Mouse (Mus musculus): Measurements from ENCODE around the gene Git1.

Git1 gene

DNA sequence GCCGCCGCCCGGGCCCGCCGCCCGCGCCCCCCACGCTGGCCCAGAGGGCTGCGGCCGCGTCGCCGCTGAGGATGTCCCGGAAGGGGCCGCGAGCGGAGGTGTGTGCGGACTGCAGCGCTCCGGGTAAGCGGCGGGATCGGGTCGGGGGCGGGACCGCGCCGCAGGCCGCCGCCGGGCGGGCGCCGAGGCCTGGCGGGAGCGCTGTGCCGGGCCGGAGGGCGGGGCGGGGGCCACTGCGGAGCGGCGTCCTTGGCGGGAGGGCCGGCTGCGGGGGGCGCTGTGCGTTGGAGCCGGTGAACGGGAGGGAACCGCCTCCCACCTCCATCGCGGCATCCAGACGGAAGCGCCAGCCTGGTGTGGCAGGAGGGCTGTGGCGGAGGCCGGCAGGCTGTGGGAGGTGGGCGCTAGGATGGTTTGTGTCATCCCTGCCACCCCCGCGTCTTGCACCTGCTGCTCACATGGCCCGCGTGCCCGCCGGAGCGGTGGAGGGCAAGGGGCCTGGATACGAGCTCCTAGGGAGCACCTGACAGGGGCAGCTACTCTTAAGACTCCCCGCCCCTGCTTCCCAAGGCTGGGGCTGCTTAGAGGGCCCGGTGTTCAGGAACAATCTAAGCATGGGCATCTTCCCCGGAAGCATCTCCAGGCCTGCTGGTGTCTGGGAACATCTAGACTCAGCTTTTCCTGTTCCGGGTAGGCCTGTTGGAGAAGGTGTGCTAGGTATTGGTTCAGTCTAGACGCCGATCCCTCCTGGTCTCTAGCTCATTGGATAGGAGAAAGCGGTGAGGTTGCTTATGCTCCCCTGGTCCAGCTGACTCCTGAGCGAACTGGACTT, at the start of gene Git1:
Git1 (plus strand) TSS at position 51 of the 832 bp plus-strand sequence.
- peak; percentile 68 for DNase-seq

DNA sequence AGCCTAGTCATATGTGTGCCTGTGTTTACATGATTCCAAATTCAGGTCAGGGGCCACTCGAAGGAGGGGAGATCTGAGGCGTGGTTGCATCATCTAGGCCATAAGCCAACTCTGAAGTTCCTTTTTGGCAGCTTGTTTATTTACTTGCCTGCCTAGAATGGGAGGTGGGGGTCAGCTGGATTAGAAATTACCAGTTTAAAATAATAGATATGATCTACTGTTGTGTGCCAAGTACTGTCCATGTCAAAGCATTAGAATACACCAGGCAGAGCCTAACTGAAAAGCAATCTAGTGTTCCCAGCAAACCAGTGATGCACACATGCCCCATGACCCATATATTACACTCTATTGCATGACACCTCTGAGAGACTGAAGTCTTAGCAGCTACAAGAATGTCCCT, 48.4 kb upstream of the Git1 start:
- DNase-seq, result no peak

DNA sequence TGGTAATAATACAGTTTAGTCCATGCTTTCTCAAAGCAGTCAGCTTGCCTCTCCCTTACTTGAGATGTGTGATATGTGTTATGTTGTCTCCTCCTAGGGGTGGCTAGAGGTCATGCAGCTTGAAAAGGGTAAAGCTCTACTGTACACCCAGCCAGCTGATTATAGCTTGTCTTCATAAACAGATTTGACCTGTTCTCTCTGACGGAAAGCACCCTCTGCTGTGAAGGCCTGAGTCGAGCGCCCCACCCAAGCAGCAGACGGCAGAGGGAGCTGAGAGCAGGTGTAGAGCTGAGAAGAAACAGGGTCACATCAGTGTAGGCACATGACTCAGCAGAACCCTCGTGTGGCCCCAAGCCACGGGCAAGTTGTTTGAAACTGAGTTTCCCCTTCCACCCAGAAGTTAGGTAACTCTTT, 46.7 kb upstream of the Git1 start:
- peak; percentile 81 for DNase-seq

DNA sequence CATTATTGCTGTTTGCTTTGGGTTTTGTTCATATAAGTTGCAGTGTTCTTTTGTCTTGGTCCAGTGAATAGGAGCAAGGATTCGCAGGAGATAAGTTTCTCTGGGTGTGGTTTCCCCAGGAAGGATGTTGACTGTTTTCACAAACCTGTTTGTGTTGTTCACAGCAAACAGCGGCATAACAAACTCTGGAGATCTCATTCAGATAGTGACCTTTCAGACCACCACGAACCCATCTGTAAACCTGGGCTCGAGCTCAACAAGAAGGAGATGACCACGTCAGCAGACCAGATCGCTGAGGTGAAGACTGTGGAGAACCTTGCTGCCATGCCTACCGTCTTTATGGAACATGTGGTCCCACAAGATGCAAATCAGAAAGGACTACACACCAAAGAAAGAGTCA, 44.1 kb upstream of the Git1 start:
- no peak for DNase-seq

DNA sequence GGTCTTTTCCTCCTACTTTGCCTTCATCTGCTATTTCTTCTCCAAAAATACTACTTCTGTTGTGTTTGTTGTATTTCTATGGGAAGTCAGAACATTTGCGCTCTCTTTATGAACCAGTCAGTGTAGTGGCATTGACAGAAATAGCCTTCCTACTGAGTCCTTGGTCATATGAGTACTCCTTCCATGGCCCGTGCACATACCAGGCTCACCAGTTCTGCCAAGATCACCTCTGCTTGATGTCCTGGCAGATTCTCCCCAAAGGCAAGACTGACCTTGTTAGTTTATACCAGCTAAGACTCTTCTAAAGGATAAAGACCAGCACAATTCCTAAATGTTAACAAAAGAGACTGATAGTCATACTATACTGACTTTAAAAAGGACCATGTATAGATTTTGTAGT, 41.7 kb upstream of the Git1 start:
- DNase-seq, result no peak

DNA sequence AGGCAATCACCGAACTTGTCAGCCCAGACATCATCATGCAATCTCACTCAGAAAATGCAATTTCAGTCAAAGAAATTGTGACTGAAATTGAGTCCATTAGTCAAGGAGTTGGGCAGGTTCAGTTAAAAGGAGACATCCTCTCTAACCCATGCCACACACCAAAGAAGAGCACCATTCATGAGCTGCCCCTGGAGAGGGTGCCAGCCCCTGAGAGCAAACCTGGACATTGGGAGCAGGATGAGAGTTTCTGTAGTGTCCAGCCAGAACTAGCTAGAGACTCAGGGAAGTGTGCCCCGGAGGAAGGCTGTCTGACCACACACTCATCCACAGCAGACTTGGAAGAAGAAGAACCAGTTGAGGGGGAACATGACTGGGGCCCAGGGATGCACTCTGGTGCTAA, 40.0 kb upstream of the Git1 start:
- DNase-seq, result no peak

DNA sequence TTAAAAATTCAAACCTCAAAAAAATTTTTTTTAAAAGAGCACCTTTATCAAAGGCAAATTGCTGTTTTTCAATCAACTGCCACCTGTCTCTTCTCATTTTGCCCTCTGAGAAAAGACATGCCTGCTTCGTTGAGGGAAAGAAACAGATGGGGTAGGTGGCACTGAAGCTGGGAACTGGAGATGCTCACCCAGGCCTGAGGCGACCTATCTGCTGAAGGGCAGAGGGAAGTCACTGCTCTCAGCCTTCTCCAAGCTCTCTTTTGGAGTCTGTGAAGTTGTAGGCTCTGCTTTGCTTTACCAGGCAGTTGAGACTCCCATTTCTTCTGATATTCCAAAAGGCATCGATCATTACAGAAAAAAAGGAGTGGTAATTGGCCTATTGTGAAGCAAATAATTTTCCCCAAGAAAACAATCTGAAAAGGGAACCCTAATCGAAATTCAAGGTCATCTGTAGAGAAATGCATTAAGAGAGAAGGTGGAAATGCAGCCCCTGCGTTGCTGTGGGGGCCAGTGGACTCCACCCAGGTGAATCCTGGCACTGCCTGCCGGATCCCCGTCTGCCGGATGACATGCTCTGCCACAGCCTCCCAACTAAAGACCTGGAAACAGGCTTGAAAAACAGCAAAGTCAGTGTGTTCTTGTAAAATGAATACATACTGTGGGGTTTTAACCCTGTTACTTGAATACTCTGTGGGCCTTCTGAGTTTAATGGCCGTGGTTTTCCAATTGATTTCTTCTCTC, 37.4 kb upstream of the Git1 start:
- no peak for DNase-seq

DNA sequence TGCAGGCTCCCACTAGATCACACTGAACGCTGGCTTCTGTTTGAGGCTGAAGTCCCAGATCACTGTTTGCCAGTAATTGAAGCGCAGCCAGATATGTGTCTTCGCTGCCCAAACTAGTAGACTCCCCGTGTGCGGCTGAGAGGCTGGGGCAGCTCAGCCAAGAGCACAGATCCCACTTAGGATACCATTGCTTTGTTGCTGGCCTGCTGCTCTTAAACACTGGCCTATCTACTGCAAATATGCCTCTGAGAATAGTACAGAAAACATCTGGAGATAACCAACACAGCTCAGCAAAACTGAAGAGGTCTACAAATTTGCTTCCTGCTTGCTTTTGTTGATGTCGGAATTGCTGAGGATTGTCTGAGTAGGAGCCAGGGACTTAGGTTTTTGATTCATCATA, 36.5 kb upstream of the Git1 start:
- no peak for DNase-seq

DNA sequence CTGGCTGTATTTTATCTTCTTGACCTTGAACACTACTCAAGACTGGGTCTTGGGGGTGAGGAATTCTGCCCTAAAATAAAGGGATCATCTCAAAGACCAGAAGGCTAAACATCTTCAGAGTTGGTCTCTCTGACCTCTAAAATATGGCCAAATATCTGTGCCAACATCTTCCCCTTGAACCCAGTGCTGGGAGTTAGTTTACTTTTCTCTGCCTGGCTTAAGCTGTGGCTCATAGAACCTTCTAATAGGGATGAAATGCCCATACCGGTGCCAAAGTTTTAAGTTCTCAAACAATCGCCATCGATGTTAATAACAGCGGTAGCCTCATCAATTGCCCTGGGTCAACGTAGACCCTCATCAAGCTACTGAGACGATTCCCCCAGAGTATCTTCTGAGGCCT, 31.5 kb upstream of the Git1 start:
- no peak for DNase-seq

DNA sequence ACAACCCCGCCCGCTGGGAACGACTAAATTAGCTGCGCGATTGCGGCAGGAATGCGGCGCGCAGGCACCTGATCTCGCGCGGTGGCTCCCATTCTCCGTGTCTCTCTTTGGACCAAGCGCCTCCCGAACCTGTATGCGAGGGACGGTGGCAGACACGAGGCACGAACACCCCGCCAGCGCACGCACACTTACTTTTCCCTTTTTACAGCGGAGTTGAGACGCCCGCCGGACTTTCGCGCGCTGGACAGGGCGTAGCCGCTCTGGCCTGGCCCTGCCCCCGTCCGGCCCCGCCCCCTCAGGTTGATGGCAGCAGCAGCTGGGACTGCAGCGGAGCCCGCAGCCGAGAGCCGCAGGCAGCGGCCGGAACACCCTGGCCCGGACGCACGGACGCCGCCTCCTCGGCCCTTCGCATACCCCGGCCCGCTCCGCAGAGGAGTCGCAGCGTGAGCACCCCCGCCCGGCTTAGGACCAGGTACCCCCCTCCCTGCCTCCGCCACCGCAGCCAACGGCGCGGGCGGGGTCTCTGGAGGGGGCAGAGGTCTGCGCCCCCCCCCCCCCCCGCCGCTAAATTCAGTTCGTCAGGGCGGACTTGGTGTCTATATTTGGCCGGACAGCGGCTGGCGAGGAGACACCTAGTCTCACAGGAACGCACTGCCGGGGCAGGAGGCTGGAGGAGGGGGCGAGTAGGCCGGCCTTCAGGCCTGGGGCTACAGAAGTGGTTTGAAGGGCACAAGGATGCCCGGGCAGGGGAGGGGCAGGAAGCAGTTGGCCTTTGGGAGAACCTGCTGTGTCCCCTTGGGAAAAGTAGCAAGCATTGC, 30.9 kb upstream of the Git1 start, which contains the start of gene Coro6:
Coro6 (plus strand) TSS at position 129 of the 818 bp plus-strand sequence.
- DNase-seq, result no peak

DNA sequence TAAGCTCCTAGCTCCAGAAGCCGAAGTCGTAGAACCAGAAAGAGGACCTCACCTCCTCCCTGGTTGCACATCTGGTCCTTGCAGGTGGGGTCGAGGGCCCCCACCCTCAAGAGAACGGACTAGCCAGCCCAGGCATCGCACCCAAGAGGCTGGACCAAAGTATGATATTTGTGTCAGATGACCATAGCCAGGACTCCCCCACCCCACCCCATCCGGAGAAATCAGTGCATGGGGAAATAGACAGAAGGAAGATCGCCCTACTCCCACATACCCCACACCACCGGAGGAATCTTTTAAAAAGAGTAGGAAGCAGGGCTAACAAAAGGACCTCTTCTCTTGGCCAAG, 30.3 kb upstream of the Git1 start:
- no peak for DNase-seq

DNA sequence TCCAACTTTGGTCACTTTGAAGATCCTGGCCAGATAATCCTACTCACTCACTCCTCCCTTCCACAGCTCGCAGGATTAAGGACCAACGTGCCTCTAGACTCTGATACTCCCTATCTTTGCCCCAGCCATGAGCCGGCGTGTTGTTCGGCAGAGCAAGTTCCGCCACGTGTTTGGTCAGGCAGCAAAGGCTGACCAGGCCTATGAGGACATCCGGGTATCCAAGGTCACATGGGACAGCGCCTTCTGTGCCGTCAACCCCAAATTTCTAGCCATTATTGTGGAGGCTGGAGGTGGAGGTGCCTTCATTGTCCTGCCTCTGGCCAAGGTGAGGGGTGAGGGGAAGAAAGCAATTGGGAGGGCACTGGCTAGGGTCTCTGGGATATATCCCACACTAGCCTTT, 29.6 kb upstream of the Git1 start:
- no peak for DNase-seq

DNA sequence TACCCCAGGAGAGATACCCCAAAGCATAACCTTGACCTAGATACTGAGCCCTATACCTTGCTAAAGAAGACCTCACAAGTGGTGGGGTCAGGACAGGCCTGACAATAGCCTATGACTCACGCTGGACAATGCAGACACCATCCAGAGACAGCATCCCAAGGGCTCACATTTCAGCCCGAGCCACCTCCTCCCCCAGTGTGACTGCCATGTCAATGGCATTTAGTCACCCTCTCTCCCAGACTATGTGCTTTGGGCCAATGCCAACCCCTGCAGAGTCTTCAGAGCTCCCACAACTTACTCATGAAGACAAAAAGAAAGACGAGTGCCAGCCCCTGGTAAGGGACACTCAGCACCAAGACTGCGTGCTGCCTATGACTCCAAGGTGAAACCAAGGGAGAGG, 28.7 kb upstream of the Git1 start:
- DNase-seq, result no peak

DNA sequence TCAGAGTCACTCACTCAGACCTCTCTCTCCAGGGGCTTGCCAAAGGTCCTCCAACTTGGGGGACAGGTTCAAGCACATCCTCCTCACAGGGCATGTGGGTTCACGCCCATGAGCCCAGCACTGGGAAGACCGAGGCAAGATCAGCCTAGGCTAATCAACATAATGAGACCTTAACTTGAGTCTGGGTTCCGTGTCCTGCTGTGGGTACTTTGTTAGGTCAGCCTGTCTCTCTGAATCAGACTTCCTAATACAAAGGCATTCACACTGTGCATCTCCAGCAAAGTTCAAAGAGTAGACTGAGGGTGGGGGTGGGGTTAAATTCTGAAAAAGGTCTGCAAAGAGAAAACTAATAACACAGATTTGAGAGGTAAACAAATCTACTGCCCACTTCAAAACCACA, 28.3 kb upstream of the Git1 start:
- DNase-seq, result no peak

DNA sequence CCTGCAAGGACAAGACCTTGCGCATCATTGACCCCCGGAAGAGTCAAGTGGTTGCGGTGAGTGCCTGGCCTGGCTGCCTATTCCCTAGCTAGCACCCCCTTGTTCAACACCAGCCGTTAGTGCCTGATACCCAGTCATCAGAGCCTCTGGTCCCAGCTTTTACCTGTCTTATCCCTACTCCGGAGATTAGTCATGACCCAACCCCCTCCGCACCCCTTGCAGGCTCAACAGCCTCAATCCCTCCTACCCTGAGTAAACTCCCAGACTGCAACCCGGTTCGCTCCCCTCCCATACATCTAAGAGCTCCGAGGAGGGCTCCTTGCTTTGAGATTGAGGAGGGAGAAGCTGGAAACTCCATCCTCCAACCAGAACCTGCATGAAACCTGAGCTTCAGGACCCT, 26.8 kb upstream of the Git1 start:
- no peak for DNase-seq

DNA sequence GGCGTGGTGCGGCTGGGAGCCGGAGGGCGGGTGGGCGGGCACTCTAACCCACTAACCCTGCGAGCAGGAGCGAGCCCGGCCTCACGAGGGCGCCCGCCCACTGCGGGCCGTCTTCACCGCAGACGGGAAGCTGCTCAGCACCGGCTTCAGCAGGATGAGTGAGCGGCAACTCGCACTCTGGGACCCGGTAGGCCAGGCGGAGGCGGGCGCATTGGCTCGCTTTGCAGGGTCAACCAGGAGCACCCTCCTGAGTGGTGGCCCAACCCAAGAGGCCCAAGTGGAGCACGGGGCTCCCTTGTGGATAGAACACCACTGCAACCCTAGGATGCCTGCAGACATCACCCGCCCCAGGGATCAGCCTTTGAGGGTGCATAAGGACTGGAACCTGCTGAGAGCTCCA, 26.2 kb upstream of the Git1 start:
- no peak for DNase-seq

DNA sequence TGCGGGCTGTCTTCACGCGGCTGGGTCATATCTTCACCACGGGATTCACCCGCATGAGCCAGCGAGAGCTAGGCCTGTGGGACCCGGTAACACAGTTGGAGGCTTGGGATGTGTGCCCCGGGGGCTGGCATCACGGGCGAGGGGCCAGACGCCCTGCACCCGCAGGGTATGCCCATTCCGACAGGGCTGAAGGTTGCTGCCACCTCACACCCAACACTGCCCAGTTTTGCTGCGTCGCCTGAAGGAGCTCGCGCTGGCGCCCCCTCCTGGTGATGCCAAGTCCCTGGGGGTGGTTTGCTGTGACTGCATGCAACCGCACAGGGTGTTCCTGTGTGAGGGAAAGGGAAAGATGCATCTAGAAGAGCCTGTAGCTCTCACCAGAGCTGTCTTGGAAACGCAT, 25.6 kb upstream of the Git1 start:
- DNase-seq, result peak; percentile 79

DNA sequence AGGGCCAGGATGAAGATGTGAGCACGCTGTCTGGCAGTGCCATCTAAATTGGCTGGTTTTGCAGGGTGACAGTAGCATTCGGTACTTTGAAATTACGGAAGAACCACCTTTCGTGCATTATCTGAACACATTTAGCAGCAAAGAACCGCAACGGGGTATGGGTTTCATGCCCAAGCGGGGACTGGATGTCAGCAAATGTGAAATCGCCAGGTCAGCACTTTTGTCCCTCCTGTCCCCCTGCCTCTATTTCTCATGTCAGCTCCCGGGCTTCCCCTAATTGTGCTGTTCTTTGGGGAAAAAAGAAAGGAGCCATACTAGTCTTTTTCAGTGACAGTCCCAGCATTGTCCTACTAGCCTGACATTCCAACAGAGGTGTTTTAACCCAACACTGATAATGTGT, 25.0 kb upstream of the Git1 start:
- no peak for DNase-seq

DNA sequence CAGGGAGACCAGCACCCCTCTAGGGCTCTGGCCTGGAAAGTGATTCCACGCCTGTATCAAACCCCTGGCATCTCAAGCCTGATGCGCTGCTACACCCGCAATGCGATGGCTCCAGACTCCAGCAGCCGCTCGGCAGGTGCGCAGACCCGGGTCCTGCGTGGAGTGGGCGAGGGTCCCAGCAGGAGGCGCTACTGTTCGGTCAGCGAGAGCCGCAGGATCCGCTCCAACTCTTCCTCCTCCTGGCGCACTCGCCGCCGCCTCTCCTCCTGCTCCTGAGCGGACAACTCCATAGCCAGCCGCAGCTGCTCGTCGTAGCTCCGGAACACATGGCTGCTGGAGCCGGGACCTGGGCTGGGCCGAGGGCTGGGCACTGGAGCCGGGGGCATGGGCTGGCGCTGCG, 22.0 kb upstream of the Git1 start:
- no peak for DNase-seq

DNA sequence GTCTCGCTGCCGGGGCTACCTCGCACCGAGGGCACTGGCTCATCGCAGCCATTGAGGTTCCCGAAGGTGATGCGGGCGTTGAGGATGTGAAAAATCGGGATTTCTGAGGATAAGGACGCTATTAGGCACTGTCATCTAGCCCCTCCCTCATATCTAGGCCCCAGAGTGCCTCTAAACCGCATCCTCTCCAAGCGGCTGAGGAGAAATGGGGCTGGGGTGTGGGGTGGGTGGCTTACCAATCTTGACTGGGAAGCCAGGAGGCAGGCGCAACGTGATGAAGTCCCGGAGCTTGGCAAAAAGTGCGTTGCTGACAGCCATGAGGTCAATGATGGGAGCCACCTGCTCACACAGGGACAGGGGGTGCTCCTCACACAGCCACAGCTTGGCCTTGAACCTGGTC, 20.6 kb upstream of the Git1 start:
- DNase-seq, result no peak

DNA sequence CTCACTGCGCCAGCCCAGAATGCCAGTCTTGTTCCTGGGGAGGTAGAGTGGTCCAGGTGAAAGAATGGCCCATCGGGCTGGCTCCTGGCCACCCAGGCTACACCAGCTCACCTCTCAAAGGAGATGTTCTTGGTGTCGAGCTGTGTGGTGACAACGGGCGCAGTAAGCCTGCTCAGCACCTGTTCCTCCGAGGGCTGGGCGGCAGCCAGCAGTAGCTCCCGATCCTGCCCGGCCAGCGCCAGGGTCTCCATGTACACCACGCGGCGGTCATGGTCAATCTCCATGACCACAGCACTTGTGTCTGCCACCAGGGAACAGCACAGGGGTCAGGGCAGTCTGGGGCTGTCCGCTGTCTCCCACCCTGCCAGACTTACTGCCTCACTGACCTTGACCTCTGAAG, 17.1 kb upstream of the Git1 start:
- DNase-seq, result no peak

DNA sequence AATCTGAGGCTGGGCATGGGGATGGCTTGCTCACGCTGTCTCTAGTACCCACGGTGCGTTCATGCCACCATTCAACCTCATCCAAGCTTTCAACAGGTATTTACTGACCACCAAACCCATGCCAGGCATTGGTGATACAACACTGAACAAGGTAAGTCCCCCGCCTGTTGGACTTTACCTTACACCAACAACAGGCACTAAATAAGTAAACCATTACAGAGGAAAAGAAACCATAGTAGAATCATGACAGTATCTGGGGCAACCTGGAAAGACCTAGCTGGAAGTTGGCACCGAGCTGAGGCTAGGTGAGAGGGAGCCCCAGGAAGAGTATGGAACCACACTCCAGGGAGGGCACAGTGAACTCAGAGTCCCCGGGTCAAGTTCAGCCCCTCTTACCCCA, 16.5 kb upstream of the Git1 start:
- no peak for DNase-seq

DNA sequence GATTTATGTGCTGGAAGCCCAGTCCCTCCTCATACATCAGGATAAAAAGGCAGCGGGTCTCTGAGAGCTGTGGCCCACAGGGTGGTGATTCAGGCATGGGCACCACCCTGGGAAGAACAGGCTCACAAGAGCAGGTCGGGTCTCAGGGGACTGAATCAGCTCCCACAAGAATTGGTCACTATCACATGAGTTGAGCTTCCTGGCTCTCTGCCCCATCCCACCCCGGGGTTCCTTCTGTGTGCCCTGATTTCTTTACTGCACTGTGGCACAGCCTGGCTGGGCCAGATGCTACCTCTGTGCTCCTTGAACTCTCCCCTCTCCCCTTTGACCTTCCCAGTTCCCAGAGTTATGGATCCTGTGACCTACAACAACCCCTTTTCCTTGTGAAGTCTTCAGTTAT, 10.3 kb upstream of the Git1 start:
- DNase-seq, result peak; percentile 54

All from cerebellum, adult 9-10 months (tissue).